Mouse (Mus musculus): ENCODE results near the gene Gas6.

The Gas6 gene

DNA sequence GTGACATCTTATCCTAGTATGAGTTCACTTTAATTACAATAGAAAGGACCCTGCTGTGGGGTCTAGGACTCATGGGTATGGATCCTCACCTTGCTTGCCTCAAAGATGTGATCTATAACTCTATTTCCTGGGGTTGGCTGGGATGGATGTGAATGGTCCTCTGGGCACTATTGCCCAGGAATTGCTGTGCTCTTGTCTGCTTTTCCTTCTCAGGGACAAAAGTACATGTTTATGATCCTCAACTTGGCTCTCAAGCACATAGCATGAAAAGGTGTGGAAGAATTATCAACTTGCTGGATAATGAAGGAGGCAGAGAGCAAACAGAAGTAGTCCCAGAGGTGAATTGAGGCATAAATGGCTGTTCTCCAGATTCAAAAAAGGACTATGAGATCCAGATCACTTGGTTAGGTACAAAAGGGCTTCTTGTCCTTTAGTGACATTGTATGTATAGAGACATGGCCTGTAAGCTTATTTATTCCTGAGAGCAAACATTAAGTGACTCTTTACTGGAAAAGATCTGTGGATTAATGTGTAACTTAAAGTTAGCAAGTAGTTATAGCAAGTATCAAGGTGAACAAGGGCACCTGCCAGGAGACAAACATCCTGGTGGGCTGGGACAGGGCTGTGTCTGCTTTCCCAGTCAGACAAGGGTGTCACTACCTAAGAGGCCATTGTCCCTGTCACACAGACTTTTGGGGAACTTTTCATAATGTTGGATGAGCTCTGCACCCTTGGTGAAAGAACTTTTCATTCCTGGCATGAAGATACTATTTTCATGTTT, 10.8 kb upstream of the Gas6 start:
- DNase-seq = no peak

DNA sequence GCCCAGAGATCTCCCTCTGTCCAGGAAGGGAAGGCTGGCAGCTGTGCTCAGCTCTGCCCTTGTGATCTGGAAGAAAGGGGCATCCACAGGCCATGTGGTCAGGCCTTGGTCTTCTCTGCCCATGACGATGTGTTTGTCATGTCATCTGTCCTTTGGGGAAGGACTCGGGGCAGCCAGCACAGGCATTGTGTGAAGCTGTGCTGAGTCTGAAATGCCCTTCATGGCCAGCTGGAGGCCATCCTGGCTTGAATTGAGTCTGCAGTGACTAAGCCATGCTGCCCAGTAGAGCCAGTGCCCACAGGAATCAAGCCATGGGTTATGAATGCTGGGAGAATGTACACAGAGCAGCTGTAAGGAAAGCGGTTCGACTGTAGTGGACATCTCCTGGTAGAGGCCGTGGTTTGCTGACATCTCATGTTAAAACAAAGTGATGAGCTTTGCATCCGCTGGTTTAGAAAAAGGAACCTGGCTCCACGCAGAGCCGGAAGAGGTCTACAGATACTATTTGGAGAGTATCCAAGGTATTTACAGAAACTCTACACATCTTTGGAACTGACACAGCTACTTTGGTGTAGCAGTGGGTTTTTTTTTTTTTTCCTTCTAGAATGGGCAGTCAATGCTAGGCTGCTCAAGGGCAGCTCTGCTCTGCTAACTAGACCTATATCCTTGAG, 9.8 kb upstream of the Gas6 start:
- DNase-seq = no peak

DNA sequence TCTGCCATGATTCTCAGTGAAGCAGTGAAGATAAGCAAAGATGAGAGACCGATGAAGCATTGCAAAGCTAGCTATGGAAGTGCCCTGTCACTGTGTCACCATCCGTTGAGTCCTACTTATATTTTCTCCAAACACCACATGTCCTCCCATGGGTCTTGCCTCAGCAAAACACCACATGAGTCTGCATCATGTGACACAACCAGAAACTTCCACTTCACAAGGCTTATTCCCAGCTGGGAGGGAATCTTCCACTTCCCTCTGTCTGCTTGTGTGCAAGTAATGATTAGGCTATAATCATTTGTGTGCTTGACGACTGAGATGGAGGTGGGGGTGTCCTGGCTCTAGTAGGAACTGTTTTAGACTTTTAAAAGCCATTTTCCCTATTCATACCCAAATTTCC, 6.9 kb upstream of the Gas6 start:
- no peak for DNase-seq

DNA sequence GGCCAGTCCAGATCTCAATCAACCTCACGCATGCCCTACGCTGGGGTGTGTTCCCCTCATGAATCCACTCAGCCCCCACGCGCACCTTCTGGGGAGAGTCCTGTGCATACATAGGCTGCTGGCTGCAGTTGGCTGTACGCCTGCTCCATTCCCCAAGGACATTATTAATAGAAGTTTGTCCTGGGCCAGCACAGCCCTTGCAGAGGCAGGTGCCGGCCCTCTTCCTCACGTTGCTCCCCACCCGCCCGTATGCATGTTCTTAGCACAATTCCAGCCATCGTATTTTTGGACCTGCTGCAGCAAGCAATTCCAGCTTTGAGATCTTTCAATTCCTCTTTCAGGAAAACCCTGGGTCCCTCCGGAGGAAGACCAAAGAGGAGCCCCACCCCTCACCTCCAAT, 1.3 kb downstream of the Gas6 start:
- peak; percentile 58 for DNase-seq

DNA sequence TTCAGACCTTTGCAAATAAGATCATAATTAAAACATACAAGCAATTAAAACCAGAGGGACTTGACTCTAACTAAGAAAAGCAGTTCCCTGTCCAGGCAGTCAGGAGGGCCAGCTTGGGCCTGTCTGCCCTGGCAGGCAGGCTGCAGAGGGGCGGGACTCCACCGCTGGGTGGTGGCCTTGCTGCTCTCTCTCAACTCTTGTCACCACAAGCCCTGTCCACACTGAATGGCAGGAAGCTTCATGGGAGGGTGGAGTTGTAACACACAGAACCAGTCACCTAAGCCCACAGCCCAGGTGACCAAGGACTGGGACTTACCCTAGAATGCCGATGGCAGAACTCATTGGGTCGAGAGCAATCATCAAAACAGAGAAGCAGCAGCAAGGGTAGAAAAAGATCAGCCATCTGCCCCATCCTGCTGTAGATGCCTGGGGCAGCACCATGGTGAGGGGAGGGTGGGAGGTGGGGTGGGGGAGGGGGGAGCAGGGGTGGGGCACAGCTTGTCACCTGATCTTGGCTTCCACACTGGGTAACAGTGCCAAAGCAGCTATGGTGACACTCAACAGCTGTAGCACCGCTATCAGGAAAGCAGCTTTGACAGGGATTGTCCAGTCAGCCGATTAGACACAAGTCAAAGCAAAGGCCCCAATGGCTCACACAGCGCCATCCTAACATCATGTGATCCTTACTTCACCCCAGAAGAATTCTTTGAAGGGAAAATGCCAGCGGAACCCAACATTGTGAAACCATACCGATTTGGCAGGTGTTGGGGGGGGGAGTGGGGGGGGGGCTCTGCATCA, 1.9 kb downstream of the Gas6 start:
- DNase-seq = no peak

DNA sequence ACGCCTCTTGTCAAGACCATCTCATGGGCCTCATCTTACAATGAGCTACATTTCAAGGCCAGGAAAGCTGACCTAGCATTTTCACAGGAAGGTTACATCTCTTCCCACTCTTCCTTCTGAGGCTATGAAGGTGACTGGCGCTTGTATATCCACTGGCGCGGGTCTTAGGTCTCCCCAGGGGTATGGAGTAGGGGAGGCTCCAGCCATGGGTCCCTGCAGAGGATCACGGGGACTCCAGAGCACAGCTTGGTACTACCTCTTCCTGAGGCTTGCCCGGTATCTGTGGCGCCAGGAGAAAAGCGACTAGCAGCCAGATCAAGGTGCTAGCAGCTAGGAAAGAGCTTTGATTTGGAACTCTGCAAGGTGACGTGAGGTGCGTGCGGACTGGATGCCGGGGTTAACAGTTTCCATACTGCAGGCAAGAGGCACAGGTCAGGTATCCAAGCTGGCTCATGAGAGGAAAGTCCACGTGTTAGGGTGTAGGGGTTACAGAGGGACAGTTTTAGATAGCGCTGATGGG, 2.7 kb downstream of the Gas6 start:
- DNase-seq = no peak

DNA sequence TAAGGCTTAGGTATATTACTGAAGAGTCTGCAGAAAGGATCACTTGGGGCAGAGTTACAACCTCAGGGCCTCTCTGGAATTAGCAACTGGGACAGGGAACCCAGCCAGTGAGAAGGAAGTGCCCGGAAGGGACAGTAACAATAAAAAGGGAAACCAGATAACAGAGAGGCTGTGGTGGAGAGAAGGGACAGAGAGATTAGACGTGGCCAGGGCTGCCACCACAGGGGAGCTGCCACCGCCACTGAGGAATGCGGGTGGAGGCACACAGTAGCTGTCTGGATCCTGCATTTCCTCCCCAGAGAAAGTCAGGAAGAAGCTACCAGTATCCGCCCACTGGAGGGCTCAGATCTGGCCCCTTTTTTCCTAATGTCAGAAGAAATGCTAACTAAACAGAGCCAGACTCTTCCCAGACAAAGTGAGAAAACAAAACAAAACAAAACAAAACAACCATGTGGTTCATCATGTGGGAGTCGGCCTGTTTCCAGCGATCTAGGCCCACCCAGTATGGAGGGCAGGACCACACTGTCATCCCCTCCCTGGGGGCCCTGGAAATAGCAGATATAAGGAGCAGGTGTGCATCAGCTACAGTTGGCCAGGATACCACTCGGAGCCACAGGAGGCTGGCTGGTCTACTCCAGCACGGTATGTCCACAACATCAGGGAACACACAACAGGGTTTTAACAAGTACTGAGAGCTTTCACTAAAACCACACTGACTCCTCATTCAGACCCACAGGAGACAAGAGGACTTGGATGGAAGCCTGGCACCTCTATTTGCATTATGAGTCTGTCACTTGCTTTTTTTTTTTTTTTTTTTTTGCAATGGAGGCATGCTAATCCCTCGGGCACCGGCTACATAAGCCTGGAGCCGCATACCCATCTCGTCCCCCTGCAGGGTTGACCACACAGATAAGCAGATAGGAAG, 4.0 kb downstream of the Gas6 start:
- no peak for DNase-seq

DNA sequence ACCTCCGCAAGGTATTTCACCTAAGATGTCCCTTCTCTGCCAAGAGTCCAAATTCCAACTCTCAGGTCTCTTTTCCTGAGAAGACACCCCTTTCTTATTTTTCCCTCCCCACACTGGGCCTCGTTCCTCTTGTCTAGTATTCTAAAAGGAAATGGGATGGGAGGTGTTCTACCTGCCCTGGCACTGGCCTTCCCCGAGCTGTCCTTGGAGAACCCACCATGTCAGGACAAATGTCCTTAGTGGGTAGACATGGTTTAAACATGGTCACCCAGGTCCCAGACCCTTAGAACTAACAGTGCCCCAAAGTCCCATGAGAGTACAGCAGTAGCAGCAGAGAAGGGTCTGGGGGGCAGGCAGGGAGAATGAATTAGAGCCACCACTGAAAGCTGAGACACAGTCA, 4.9 kb downstream of the Gas6 start:
- DNase-seq = no peak

DNA sequence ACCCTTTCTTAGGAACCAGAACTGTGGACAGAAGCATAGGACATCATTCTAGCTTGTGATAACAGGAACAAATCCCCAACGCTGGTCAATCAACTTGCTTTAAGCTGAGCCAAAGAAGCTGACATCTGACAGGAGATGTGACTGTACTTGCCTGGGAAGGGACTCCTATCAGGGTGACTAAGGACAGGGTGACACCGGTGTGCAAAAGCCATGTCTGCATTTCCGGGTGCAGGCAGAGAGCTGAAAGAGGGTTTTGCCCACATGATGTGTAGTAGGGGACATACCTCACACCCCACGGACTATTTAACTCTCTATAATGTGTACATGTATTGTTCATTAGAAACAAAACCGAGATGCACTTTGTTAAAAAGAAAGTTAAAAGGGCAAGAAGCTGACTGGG, 11.1 kb downstream of the Gas6 start:
- DNase-seq = no peak

DNA sequence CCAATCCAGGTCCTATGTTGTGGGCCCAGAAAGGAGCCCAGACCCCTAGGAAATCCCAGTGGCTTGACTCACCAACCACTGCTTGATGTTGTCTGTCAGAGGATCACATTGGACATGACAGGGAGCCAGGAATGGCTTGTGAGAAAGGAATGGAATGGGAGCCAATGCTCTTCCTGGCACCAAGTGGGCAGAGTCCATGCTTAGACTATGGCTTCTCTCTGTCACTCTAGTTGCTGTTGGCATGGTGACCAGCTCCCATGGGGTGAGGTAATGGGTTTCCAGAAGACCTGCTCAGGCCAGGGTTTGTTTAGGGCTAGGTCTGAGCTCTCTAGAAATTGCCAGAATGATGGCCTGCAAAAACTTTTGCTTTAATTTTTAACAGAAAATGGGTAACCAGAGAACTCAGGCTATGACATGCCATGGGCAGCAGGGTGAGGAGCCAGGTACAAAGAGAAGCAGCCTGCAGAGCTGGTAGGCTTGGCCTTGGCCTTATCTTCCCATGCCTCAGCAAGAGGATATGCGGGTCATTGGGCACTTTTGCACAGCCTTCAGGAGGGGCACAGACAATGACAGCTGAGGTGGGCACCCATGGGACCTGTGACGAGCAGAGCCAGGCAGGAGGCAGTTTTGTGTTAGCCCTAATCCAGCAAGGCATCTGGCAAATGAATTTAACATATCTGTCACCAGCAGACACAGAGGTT, 12.0 kb downstream of the Gas6 start:
- no peak for DNase-seq

DNA sequence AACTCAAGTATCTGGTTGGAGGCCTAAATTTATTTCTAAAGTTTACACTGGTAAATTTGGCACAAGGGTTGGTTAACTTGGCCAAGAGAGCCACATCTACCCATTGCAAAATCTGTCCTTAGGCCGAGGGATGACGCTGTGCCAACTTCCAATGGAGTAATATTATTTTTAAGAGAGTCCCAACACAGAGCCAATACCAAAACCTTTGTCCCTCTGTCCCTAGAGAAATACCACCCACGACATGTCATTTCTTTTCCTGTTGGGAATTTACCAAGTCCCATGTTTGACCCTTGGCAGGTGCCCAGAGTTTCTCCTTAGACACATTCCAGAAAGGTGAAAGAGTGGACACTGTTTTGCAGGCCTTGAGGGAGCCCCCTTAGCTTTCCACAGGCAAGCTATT, 12.7 kb downstream of the Gas6 start:
- no peak for DNase-seq

DNA sequence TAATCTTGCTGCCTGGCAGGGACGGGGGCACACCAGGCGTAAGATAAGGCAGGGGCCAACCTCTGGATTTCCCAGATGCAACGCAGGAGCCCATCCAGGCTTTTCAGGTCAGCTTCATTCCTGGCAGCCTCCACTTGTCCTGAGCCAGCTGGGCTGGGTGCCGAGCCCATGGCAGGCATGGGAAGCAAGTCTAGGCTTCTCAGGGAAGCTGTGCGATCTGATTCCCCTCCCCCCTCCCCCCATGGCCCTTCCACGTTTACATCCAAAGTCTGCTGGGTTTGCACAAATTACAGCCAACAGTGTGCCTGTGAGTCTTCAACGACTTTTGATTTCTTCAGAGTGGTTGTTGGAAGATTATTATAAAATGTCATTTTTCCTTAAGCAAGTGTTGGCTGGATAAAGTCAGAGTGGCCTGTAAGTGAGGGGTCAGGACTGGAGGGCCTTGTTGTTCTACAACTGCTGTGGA, 13.2 kb downstream of the Gas6 start:
- DNase-seq = no peak

DNA sequence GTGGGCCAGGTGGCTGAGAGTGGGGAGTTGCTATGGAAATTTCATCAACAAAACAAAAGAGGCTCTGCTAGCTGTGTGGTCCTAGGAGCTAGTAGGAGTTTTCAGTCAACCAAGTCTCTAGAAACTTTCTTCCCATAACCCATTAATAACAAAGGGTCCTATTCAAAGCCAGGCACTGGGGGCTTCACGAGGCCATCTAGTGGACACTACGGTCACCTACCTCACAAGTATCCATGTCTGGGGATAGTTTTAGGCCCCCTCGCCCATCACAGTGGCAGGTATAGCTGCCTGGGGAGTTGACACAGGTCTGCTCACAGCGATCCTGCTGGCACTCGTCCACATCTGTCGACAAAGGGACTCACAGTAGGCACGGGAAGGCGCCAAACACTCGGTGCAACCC, 18.4 kb downstream of the Gas6 start:
- no peak for DNase-seq

DNA sequence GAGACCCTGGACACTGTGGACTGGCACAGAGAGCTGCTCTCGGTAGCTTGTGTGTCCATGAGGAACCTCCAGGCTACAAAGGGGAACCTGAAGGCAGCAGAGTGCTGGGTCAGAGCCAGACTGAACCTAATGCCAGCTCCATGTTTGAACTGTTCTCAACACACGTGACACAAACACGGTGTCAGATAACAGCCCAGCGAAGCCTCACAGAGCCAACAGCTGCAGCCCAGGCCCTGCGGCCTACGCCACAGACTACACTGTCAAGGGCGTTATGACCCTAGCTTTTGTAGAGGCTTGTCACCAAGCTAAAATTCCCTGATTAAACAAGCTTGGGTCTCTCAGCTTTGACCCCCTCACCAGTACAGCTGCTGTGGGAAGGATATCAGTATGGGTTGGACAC, 22.0 kb downstream of the Gas6 start:
- no peak for DNase-seq

DNA sequence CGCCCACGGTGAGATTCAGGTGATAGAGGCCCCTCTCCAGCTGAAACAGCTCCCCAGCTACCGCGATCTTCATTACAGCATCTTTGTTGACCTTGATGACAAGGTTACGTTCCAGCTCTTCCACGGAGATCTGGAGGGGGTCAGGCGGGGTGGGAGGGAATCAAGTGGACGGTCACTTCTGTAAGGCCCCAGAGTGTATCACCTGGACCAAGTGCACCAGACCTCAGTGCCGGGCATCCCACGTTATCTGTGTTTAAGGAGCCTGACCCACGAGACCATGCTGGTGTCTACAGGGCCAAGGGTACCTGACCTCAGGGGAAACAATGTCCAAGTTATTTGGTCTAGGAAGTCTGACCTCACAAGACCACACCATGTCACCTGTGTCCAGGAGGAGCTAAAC, 22.8 kb downstream of the Gas6 start:
- no peak for DNase-seq

DNA sequence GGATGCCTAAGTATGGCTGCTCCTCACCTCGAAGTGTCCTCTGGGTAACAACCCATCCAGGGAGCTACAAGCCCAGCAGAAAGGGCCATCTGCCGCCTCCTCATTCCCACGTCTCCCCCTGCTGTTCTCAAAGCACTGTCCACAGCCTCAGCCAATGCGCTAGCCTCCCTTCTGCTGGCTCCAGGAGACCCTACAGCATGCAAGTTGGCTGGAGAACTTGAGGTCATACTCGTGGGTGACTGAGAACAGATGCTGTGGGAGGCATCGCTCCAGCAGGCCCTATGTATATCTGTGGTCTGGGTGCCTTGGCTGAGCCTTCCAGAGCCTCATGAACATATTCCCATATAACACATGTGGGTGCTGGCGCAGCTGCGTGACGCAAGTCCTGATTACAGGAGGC, 25.6 kb downstream of the Gas6 start:
- no peak for DNase-seq

DNA sequence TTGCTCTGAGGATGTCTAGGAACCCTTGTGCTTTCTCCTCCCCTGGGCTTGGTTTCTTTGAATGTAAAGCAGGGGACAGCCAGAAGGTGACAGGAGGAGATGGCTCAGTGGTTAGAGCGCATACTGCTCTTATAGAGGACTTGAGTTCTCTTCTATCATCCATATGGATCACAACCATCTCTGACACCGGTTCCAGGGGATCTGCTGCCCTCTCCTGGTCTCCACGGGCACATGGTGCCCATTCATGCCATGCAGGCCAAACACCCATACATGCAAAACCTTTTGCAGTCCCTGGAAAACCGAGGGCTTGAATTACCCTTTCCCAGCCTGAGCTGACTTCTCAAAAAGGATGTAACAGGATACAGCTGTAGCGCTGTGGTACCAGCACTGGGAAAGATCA, 27.3 kb downstream of the Gas6 start:
- no peak for DNase-seq

DNA sequence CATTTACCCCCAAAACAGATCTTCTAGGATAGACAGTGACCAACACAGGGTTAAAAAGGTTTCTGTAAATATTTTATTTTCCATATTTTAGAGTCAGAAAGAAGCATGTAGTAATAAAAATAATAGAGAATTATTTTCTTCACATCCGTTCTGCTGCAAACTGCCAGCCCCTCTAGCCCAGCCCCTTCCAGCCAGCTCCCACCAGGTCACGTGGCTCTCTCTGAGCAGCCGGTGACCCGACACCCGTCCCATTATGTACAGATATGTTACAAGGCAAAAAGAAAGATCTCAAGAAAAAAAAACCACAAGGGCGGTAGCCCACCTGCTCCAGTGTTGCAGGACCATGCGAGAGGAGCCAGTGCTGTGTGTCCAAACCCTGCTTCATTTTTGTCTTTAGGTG, 29.0 kb downstream of the Gas6 start:
- DNase-seq = no peak

DNA sequence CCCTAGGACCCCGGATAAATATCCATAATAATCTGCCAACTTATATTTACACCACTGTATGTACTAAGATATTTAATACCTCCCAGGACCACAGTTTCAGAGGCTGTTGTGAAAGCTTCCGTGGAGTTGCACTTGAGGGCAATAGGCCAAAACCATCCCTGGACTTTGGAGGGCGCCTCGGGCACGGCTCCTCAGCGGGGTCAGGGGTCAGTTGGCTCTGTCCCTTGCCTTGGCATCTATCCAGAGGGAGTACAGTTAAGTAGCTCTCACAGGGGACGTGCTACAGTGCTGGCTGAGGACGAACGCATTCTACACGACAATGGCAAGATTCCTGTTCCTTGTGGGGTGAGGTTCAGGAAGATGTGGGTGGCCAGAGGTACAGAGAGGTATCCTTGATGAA, 31.9 kb downstream of the Gas6 start:
- no peak for DNase-seq

DNA sequence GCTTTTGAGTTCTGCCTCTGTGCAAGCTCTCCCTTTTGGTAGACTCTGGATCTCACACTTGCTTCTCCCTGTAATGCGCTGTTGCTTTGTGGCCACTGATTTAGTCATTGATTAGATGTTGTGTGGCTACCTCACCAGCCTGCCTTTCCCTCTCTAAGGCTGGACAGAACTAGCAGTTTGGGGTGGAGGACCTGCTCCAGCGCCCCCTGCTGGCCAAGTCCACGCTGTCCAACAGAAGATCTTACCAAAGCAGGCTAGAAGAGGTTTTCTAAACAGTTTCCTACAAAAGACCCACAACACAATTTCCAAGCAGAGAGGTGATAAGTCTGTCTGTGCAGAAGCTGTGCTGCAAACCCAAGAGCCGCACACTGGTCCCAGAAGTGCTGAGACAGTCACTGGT, 32.4 kb downstream of the Gas6 start:
- DNase-seq = peak; percentile 52

DNA sequence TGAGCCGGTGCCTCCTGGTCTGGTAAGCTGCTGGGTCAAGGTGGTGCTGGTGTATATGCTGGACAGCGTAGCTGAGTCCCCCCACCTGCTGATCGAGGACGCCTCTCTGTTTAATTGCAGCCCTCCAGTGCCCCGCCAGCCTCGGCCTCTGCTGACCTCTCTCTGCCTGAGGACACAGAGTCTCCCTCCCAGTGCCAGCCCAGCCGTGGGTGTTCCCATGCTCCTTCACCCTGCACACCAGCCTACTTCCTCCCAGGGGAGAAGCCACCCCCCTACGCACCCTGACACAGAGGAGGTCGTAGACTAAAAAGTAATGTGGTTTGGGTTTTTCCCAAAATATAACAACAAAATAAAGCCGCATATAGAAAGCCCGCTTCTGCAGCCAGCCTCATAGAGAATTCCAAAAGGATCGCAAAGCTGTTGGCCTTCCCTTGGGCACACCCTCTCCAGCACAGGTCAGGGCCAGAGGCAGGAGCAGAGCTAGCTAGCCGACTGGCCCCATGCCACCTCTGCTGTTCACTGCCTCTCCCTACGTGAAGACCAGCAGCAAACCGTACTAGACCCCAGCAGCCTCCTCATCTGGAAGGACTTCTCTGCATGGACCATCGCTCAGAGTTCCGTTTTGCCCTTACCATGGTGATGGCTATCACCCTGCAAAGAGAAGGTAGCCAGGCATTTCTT, 33.1 kb downstream of the Gas6 start:
- DNase-seq = no peak

All from cerebellum, adult 11-12 months (tissue).